In genomic region chr11:98294188-98295012, GRCm38 (mm10) we compare ENCODE assay signal across 8 mouse cellular contexts. TPM values are rescaled to one million over a fixed set of nuclear protein-coding genes. Genes with fewer than 3 reads are reported as not detected.
DNase-seq lines count a peak whose midpoint lies in the region; ATAC-seq and TF ChIP-seq lines count a peak whose summit lies in the region.

No protein-coding gene starts in this region.

- H3K27me3 ChIP-seq in heart, embryonic 13.5 days (replicated peaks) = peaks cover 74% of the 10 kb centered on the region
- H3K27me3 ChIP-seq in kidney, embryonic 15.5 days = peaks cover 52% of the 10 kb centered on the region
- H3K27me3 ChIP-seq in liver, embryonic 11.5 days (replicated peaks; ENCODE audit: control insufficient read depth, insufficient read depth, low read length) = peaks cover 76% of the 10 kb centered on the region
- no peaks in the 10 kb centered on the region for H3K27me3 ChIP-seq in stomach, postnatal 0 days (ENCODE audit: control insufficient read depth, insufficient read depth, low read length)

- H3K9ac ChIP-seq in heart, embryonic 13.5 days = peak overlapping the region; percentile 84
- H3K9ac ChIP-seq in kidney, embryonic 15.5 days = peak overlapping the region; percentile 64
- peak overlapping the region; percentile 61 for H3K9ac ChIP-seq in liver, embryonic 11.5 days (ENCODE audit: low read depth, low read length)
- peak overlapping the region; percentile 50 for H3K9ac ChIP-seq in stomach, postnatal 0 days (ENCODE audit: low read length)

- H3K4me1 ChIP-seq in embryonic fibroblast, embryonic 13.5 days (ENCODE audit: control insufficient read depth, insufficient read depth, low read length) = no peaks in the 10 kb centered on the region
- peaks cover 46% of the 10 kb centered on the region for H3K4me1 ChIP-seq in heart, embryonic 13.5 days
- peaks cover 51% of the 10 kb centered on the region for H3K4me1 ChIP-seq in kidney, embryonic 15.5 days
- no peaks in the 10 kb centered on the region for H3K4me1 ChIP-seq in liver, embryonic 11.5 days (replicated peaks; ENCODE audit: control insufficient read depth, insufficient read depth, low read length)
- no peaks in the 10 kb centered on the region for H3K4me1 ChIP-seq in stomach, postnatal 0 days (replicated peaks; ENCODE audit: control insufficient read depth, insufficient read depth)

- peak overlapping the region; percentile 94 for H3K4me2 ChIP-seq in heart, embryonic 13.5 days
- H3K4me2 ChIP-seq in kidney, embryonic 15.5 days = peak overlapping the region; percentile 79
- H3K4me2 ChIP-seq in liver, embryonic 11.5 days = peak overlapping the region; percentile 84
- H3K4me2 ChIP-seq in stomach, postnatal 0 days (replicated peaks; ENCODE audit: low read depth) = peak overlapping the region; percentile 92

- no peak for TF ChIP-seq EP300 in stomach, postnatal 0 days (optimal IDR thresholded peaks at IDR 0.05)

- peak; percentile 27; the same call in 1 of the 2 replicates for ATAC-seq in heart, embryonic 13.5 days (ENCODE audit: extremely low read depth, insufficient number of reproducible peaks, low FRiP score, low TSS enrichment)
- ATAC-seq in kidney, embryonic 15.5 days (replicated peaks; ENCODE audit: low FRiP score) = peak; percentile 78
- no peak for ATAC-seq in liver, embryonic 11.5 days (replicated peaks; ENCODE audit: low FRiP score)
- peak; percentile 37 for ATAC-seq in stomach, postnatal 0 days (ENCODE audit: low FRiP score, low TSS enrichment)

- H3K36me3 ChIP-seq in heart, embryonic 13.5 days = no peaks in the 10 kb centered on the region
- no peaks in the 10 kb centered on the region for H3K36me3 ChIP-seq in kidney, embryonic 15.5 days
- no peaks in the 10 kb centered on the region for H3K36me3 ChIP-seq in liver, embryonic 11.5 days (ENCODE audit: control insufficient read depth, insufficient read depth, low read length)
- no peaks in the 10 kb centered on the region for H3K36me3 ChIP-seq in stomach, postnatal 0 days (ENCODE audit: control insufficient read depth, insufficient read depth, low read length)

- 2% methylated on average over 58 of the region's 58 CpGs for WGBS in heart, embryonic 13.5 days
- WGBS in kidney, embryonic 15.5 days = 1% methylated on average over 55 of the region's 58 CpGs
- 2% methylated on average over 58 of the region's 58 CpGs for WGBS in liver, embryonic 11.5 days
- 2% methylated on average over 55 of the region's 58 CpGs for WGBS in stomach, postnatal 0 days

- peak; percentile 60 for DNase-seq in A20 (ENCODE audit: low read depth, low spot score)
- DNase-seq in adrenal gland, postnatal 36 days = peak; percentile 85 to 90
- DNase-seq in liver, embryonic 11.5 days (ENCODE audit: low spot score) = peak; percentile 58
- peak; percentile 28 for DNase-seq in naive thymus-derived CD4-positive, alpha-beta T cell, adult 2 months (ENCODE audit: low read depth)
- peak; percentile 70 for DNase-seq in stomach, postnatal 0 days (ENCODE audit: low spot score)

- TF ChIP-seq CTCF in embryonic fibroblast, embryonic 13.5 days (IDR thresholded peaks at IDR 0.05; ENCODE audit: borderline replicate concordance, insufficient read depth, low read length) = no peak
- TF ChIP-seq CTCF in stomach, postnatal 0 days (IDR thresholded peaks at IDR 0.05; ENCODE audit: low read depth) = no peak

- no peaks in the 10 kb centered on the region for H3K9me3 ChIP-seq in heart, embryonic 13.5 days
- no peaks in the 10 kb centered on the region for H3K9me3 ChIP-seq in kidney, embryonic 15.5 days (replicated peaks)
- H3K9me3 ChIP-seq in liver, embryonic 11.5 days (ENCODE audit: control insufficient read depth, low read length) = no peaks in the 10 kb centered on the region
- H3K9me3 ChIP-seq in stomach, postnatal 0 days (ENCODE audit: control insufficient read depth, low read length) = no peaks in the 10 kb centered on the region

- peak overlapping the region; percentile 59 for H3K4me3 ChIP-seq in embryonic fibroblast, embryonic 13.5 days (ENCODE audit: insufficient read depth, low read length)
- H3K4me3 ChIP-seq in heart, embryonic 13.5 days = peak overlapping the region; percentile 64
- H3K4me3 ChIP-seq in kidney, embryonic 15.5 days (replicated peaks) = peak overlapping the region; percentile 58
- H3K4me3 ChIP-seq in liver, embryonic 11.5 days (ENCODE audit: low read depth, low read length) = peak overlapping the region; percentile 58
- H3K4me3 ChIP-seq in stomach, postnatal 0 days (ENCODE audit: low read depth, low read length) = peak overlapping the region; percentile 63

- TF ChIP-seq POLR2A in embryonic fibroblast, embryonic 13.5 days (IDR thresholded peaks at IDR 0.05; ENCODE audit: low read depth, low read length) = peak; percentile 50

- H3K27ac ChIP-seq in embryonic fibroblast, embryonic 13.5 days (ENCODE audit: insufficient read depth, low read length) = no peak overlapping the region
- no peak overlapping the region for H3K27ac ChIP-seq in heart, embryonic 13.5 days (replicated peaks)
- no peak overlapping the region for H3K27ac ChIP-seq in kidney, embryonic 15.5 days
- no peak overlapping the region for H3K27ac ChIP-seq in liver, embryonic 11.5 days (ENCODE audit: low read depth, low read length)
- H3K27ac ChIP-seq in stomach, postnatal 0 days (replicated peaks) = no peak overlapping the region

RNA-seq across cellular contexts. Expression of gene Neurod2, which starts 35.0 kb away (rescaled TPM):
- total RNA-seq in adrenal gland, postnatal 36 days (2021) = not detected
- not detected in 2 replicates for polyA plus RNA-seq in embryonic fibroblast, embryonic 13.5 days (2011; ENCODE audit: insufficient read length, low read depth, missing spikeins)
- polyA plus RNA-seq in heart, embryonic 13.5 days (2015; fragmentation: Nextera tagmentation; extraction: Ambion mirVana) = 0.04 TPM in 1 of 2 replicates, not detected in the other
- not detected in 2 replicates for polyA plus RNA-seq in kidney, embryonic 15.5 days (2015; fragmentation: Nextera tagmentation; extraction: Ambion mirVana)
- 0.10 and 0.18 TPM in 2 replicates for polyA plus RNA-seq in liver, embryonic 11.5 days (2014; fragmentation: Nextera tagmentation; extraction: Ambion mirVana)
- 0.02 and 0.08 TPM in 2 replicates for polyA plus RNA-seq in stomach, postnatal 0 days (2015; fragmentation: Nextera tagmentation; extraction: Ambion mirVana)

RNA-seq across cellular contexts. Expression of gene Ppp1r1b, which starts 53.8 kb away (rescaled TPM):
- total RNA-seq in adrenal gland, postnatal 36 days (2021) = not detected
- not detected in 2 replicates for polyA plus RNA-seq in embryonic fibroblast, embryonic 13.5 days (2011; ENCODE audit: insufficient read length, low read depth, missing spikeins)
- polyA plus RNA-seq in heart, embryonic 13.5 days (2015; fragmentation: Nextera tagmentation; extraction: Ambion mirVana) = 40.5 and 51.7 TPM in 2 replicates
- polyA plus RNA-seq in kidney, embryonic 15.5 days (2015; fragmentation: Nextera tagmentation; extraction: Ambion mirVana) = 2.8 and 6.8 TPM in 2 replicates
- 0.38 TPM in 1 of 2 replicates, not detected in the other for polyA plus RNA-seq in liver, embryonic 11.5 days (2014; fragmentation: Nextera tagmentation; extraction: Ambion mirVana)
- polyA plus RNA-seq in stomach, postnatal 0 days (2015; fragmentation: Nextera tagmentation; extraction: Ambion mirVana) = 6.9 and 7.0 TPM in 2 replicates

Comparison
In these comparisons a context has a peak if more than half of its experiments do, and no peak if none do; other contexts are left out.
1. DNase-seq: peak in every context shown above with its lines; median percentile 88 in adrenal gland, postnatal 36 days; 70 in stomach, postnatal 0 days; 60 in A20; 58 in liver, embryonic 11.5 days; 28 in naive thymus-derived CD4-positive, alpha-beta T cell, adult 2 months.